Mouse (Mus musculus): ENCODE measurements at regions not wholly inside any gene's neighbourhood (a gene's known extent, or its start where the extent isn't known, plus 50 kb on each side); places are given as distances from the start of the nearest gene placed in this dataset.

DNA sequence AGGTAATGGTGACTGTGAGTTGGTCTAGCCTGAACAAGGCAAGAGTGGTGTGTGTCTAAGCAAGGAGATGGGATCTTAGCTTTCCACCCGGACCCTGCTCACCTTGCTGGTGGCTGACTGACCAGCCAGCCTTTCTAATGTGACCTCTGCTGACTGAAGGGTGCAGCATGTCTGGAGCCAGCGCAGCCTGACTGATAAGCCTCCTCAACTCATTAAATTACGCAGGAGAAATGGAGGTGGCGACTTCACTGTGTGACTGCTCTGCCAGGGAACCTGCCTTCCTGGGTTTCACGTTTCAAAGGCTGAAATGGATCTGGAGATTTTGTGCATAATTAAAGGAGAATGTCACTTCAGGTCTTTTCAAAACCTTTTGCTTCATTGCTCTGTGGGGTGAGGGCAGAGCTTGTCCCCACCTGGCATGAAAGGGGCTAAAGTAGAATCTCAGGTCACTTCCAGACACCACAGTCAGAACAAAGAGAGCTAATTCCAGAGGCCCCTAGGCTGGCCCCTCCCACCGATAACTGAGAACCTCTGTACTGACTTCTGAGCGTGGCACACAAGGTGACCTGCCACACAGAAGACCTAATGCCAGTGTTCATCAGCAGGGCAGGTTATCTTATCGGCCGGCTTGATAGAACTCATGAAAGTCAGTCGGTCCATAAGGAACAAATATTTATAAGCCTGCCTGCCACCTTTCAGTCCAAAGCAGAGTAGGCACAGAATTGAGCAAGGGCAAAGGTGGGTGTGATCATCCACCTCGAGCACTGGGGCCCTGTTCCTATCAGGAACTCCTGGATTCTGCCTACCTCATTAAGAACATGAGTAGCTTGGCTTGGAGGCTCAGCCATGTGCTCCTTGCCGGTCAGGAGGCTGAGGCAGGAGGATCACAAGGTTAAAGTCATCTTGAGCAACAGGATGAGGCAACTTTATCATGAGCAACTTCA, 53.1 kb upstream of the Vps8 start:
- TF ChIP-seq POLR2A (IDR thresholded peaks at IDR 0.05; ENCODE audit: extremely low read depth, insufficient read depth, low read length): no peak
- TF ChIP-seq CTCF (IDR thresholded peaks at IDR 0.05; ENCODE audit: low read depth, low read length): no peak
- DNase-seq (ENCODE audit: extremely low read depth, low read depth, low spot score): no peak
- Histone ChIP-seq H3K27ac (replicated peaks; ENCODE audit: insufficient read depth, low read depth, low read length) (no peak overlapping the region), H3K36me3 (ENCODE audit: control insufficient read depth, insufficient read depth, low read length) (no peaks in the 10 kb centered on the region), H3K4me1 (ENCODE audit: control insufficient read depth, insufficient read depth, low read length) (no peaks in the 10 kb centered on the region), H3K27me3 (ENCODE audit: control insufficient read depth, insufficient read depth, low read length) (no peaks in the 10 kb centered on the region), H3K79me2 (ENCODE audit: control insufficient read depth, insufficient read depth, low read length) (no peaks in the 10 kb centered on the region), H3K4me3 (ENCODE audit: insufficient read depth, low read depth, low read length) (no peak overlapping the region), H3K9ac (ENCODE audit: low read depth, low read length) (no peak overlapping the region)
- 56% methylated on average over 12 of the region's 12 CpGs for WGBS
